Mouse (Mus musculus) heart, embryonic 14.5 days (tissue): ENCODE data around the gene Rsph4a. TPM values are rescaled to one million over a fixed set of nuclear protein-coding genes. Genes with fewer than 3 reads are reported as not detected.

Experiments
- ATAC-seq: fragments of 200-750 bp; cut with Nextera tagmentation; 2 replicates; pipeline ENCODE4 v1.8.0; 2017; ENCODE audit warnings: low read depth, moderate TSS enrichment; ENCODE audit not compliant: insufficient number of reproducible peaks, insufficient read depth, low FRiP score
- H3K27ac ChIP-seq, 2 experiments: fragments of 200-500 bp in 1 of 2; fragments of 300-500 bp in 1 of 2; sonication (generic) in 1 of 2; replicated peaks in 1 of 2; 2 replicates each; pipeline ENCODE4 v1.5.1; 2012 to 2014; ENCODE audit warnings: low read depth in 2 of 2, low read length in 2 of 2, control low read depth in 1 of 2, mild to moderate bottlenecking in 1 of 2, mixed read lengths in 1 of 2; ENCODE audit not compliant: control insufficient read depth in 1 of 2, insufficient read depth in 1 of 2
- H3K27me3 ChIP-seq: fragments of 300-500 bp; sonication (generic); 2 replicates; pipeline ENCODE4 v1.6.1; 2014; ENCODE audit warnings: mild to moderate bottlenecking, low read length, control low read depth; ENCODE audit not compliant: control insufficient read depth, insufficient read depth
- H3K36me3 ChIP-seq: fragments of 300-500 bp; sonication (generic); 2 replicates; pipeline ENCODE4 v1.6.1; 2014; ENCODE audit warnings: mild to moderate bottlenecking, control low read depth, low read length, mixed read lengths; ENCODE audit not compliant: control insufficient read depth, insufficient read depth
- H3K4me1 ChIP-seq, 2 experiments: fragments of 200-500 bp in 1 of 2; fragments of 300-500 bp in 1 of 2; sonication (generic) in 1 of 2; 2 replicates each; pipeline ENCODE4 v1.6.1; 2012 to 2014; ENCODE audit warnings: low read length in 2 of 2, control low read depth in 1 of 2, mixed read lengths in 1 of 2; ENCODE audit not compliant: control insufficient read depth in 2 of 2, insufficient read depth in 2 of 2
- H3K4me2 ChIP-seq: fragments of 300-500 bp; sonication (generic); 2 replicates; pipeline ENCODE4 v1.6.1; 2014; ENCODE audit warnings: mild to moderate bottlenecking, low read length
- H3K4me3 ChIP-seq, 2 experiments: fragments of 200-500 bp in 1 of 2; fragments of 300-500 bp in 1 of 2; sonication (generic) in 1 of 2; 2 replicates each; pipeline ENCODE4 v1.5.1; 2012 to 2014; ENCODE audit warnings: low read length in 2 of 2, mild to moderate bottlenecking in 2 of 2, control low read depth in 1 of 2, low read depth in 1 of 2, moderate library complexity in 1 of 2; ENCODE audit not compliant: control insufficient read depth in 1 of 2, insufficient read depth in 1 of 2
- H3K9ac ChIP-seq: fragments of 300-500 bp; sonication (generic); 2 replicates; pipeline ENCODE4 v1.6.1; 2014; ENCODE audit warnings: mild to moderate bottlenecking, low read length
- H3K9me3 ChIP-seq: fragments of 300-500 bp; sonication (generic); 2 replicates; pipeline ENCODE4 v1.6.1; 2016; ENCODE audit warnings: low read length, control low read depth; ENCODE audit not compliant: control insufficient read depth
- WGBS: fragments of 180-500 bp; shearing (Covaris S2); extraction: QIAGEN DNeasy Blood & Tissue Kit; methylation state at CpG from one replicate; pipeline ENCODE4 v1.1.7; 2014; 5-methylcytosine and 5-hydroxymethylcytosine counted together
- polyA plus RNA-seq: library from polyadenylated mRNA; unstranded; fragments of >200 nt; fragmentation: Nextera tagmentation; extraction: Ambion mirVana; gene quantifications from 2 replicates; pipeline ENCODE4 v1.2.1, GENCODE M21; 2014

Gene Rsph4a
- polyA plus RNA-seq, 1 experiment from 2014 or later: 0.05 TPM

DNA sequence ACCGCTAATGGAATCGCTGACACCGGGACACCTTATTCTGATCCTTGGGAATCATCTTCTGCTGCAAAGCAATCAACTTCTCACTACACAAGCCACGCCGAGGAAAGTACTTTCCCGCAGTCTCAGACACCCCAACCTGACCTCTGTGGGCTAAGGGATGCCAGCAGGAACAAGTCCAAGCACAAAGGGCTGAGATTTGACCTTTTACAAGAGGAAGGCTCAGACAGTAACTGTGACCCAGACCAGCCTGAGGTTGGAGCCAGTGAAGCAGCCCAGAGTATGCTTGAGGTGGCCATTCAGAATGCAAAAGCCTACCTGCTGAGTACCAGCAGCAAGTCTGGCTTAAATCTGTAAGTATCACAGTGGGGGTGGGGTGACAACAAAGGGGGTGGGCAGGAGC, 578 bp downstream of the Rsph4a start:
- peak overlapping the region; percentile 53 to 58 for H3K4me3 ChIP-seq
- H3K4me2 ChIP-seq: peak overlapping the region; percentile 85
- no peaks in the 10 kb centered on the region for H3K36me3 ChIP-seq
- no peak overlapping the region for H3K27ac ChIP-seq
- H3K4me1 ChIP-seq: no peaks in the 10 kb centered on the region; a peak in 1 of 4 replicates
- ATAC-seq: no peak
- H3K27me3 ChIP-seq: no peaks in the 10 kb centered on the region
- no peak overlapping the region; the same call in 1 of the 2 replicates for H3K9ac ChIP-seq
- 3% methylated on average over 6 of the region's 6 CpGs for WGBS
- no peaks in the 10 kb centered on the region for H3K9me3 ChIP-seq

- peaks cover 79% of the 10 kb centered on the region for H3K36me3 ChIP-seq
- no peak overlapping the region for H3K27ac ChIP-seq
- H3K4me2 ChIP-seq: no peak overlapping the region
- H3K4me1 ChIP-seq: no peaks in the 10 kb centered on the region
- H3K9ac ChIP-seq: no peak overlapping the region
- ATAC-seq: no peak
- H3K4me3 ChIP-seq: no peak overlapping the region
- no peaks in the 10 kb centered on the region for H3K9me3 ChIP-seq
- H3K27me3 ChIP-seq: no peaks in the 10 kb centered on the region
Measured at GRCm38 (mm10) chr10:33940702-33941101, 35.8 kb downstream of the Rsph4a start.

DNA sequence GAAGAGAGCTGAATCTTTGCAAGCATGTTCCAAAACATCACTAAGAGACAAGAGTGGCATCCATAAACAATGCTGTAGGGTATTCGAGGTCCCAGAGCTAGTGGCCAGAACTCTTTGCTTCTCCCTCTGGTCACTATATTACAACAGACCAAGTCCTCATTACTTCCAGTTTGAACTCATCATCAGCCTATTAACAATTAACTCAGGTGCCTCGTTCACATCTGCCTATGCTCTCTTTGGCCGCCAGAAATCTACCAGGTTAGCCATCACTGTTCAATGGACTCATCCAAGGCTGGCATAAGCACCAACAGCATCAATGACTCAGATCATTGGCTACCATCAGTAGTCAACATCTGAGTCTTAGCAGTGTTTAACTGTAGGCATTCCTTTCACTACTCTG, 40.5 kb downstream of the Rsph4a start:
- H3K4me2 ChIP-seq: no peak overlapping the region
- no peaks in the 10 kb centered on the region for H3K9me3 ChIP-seq
- H3K36me3 ChIP-seq: peaks cover 63% of the 10 kb centered on the region
- peaks cover 0 to 6% of the 10 kb centered on the region in 2 experiments; a peak in 2 of 4 replicates for H3K4me1 ChIP-seq
- no peaks in the 10 kb centered on the region for H3K27me3 ChIP-seq
- H3K27ac ChIP-seq: no peak overlapping the region
- H3K9ac ChIP-seq: no peak overlapping the region
- ATAC-seq: no peak
- WGBS: 87% methylated on average over 3 of the region's 3 CpGs
- H3K4me3 ChIP-seq: no peak overlapping the region

DNA sequence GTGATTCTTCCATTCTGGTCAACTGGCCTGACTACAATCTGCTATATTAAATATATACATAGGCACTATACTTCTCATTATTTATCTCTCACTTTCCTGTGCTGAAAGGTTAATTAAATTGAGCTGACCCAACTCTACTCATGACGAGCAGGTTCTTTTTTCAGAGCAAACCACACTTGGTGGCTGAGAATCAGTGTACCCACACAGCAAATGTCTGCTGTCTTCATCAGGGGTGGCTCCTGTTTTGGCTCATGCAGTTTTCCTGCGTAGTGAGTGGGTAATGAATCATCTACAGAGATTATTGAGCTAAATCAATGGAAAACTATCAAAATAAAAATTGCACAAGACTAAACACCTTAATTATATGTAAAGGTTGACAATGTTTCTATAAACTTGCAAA, 41.4 kb downstream of the Rsph4a start:
- Histone ChIP-seq H3K27ac (no peak overlapping the region), H3K9ac (no peak overlapping the region), H3K36me3 (peaks cover 53% of the 10 kb centered on the region), H3K4me2 (no peak overlapping the region), H3K27me3 (no peaks in the 10 kb centered on the region), H3K4me1 (peaks cover 0 to 7% of the 10 kb centered on the region in 2 experiments; a peak in 2 of 4 replicates), H3K4me3 (no peak overlapping the region), H3K9me3 (no peaks in the 10 kb centered on the region)
- ATAC-seq: no peak
- WGBS: 80% methylated on average over 2 of the region's 2 CpGs

DNA sequence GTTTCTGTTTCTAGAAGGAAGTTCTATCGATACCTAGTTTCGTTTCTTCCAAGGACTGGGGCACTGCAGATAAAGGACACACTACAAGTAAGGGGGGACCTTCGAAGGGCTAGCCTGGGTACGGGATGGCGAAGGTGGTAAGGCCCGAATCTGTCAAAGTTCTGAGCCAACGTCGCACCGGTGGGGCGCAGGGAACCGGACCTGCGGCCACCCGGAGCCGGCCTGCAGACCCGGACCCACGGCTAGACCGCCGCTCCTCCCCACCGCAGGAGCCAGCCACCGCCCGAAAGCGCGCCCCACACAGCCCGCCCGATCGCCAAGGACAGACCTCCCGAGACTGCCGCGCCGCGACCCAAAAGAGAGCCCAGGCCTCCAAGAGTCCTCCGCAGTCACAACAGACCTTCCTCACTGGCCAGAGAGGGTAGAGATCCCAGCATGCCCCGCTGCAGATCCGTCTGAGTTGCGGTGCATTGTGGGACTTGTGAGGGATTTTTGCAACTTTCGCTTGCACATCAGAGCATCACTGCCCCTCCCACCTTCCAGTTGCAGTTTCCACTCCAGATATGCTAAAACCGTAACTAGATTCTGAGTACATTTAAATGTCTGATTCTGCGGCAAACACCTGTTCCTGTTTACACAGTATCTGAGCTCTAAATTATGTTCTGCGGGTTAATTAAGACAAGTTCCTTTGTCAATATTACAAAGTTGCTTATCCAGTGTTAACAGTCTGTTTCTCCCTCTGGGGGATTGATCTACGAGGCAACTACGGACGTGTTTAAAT, 46.1 kb downstream of the Rsph4a start, which contains the start of gene Zup1:
Gene Zup1 (minus strand): TSS at position 467 of the 781 bp plus-strand sequence.
- no peaks in the 10 kb centered on the region for H3K9me3 ChIP-seq
- no peaks in the 10 kb centered on the region for H3K27me3 ChIP-seq
- H3K36me3 ChIP-seq: peaks cover 22% of the 10 kb centered on the region
- H3K4me3 ChIP-seq: peak within 1 kb of the TSS; percentile 76 to 100
- 3% methylated on average over 42 of the region's 42 CpGs for WGBS
- H3K4me2 ChIP-seq: peak within 1 kb of the TSS; percentile 72
- peak within 1 kb of the TSS; percentile 72 to 89 for H3K27ac ChIP-seq
- ATAC-seq: peak; percentile 89
- H3K9ac ChIP-seq: peak within 1 kb of the TSS; percentile 95
- peaks cover 0 to 7% of the 10 kb centered on the region in 2 experiments; a peak in 2 of 4 replicates for H3K4me1 ChIP-seq

DNA sequence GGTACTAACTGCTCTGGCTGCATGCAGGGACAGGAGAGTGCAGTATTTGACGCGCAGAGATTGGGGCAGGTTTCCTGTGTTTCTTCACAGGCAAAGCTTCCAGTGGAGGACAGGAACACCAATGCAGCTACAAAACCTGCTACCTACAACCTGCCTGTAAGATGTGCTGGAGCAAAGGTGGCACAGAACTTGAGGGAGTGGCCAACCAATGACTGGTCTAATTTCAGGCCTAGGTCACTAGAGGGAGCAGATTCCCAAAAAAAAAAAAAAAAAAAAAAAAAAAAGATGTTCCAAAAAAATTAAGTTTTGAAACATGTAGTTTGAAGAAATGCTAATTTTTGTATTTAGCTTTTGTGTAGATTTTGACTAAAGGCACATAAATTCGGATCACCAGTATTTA, 47.6 kb downstream of the Rsph4a start:
- Histone ChIP-seq H3K27ac (no peak overlapping the region), H3K27me3 (no peaks in the 10 kb centered on the region), H3K4me1 (peaks cover 0 to 7% of the 10 kb centered on the region in 2 experiments; a peak in 2 of 4 replicates), H3K4me2 (no peak overlapping the region), H3K9me3 (no peaks in the 10 kb centered on the region), H3K36me3 (peaks cover 16% of the 10 kb centered on the region), H3K9ac (no peak overlapping the region), H3K4me3 (no peak overlapping the region)
- ATAC-seq: no peak
- WGBS: 68% methylated on average over 3 of the region's 3 CpGs
